Mouse (Mus musculus) MN1 (cell line): Measurements from ENCODE around the gene Ttll8.
A peak's percentile ranks its signal among the peaks of the same experiment; 100 is the strongest.

Experiments used
- DNase-seq: peaks from one replicate; pipeline ENCODE4 v3.0.0-alpha.2; 2016; ENCODE audit warnings: low spot score

Ttll8 gene

GRCm38 (mm10) chr15:88954368-88955072, at the start of gene Ttll8:
TSS of gene Ttll8 (minus strand) at chr15:88954418.
- DNase-seq = no peak

- DNase-seq = no peak
These were observed 47.0 kb upstream of the Ttll8 start for GRCm38 (mm10) chr15:89001245-89001644.

GRCm38 (mm10) chr15:89000367-89000766, 46.1 kb upstream of the Ttll8 start:
- no peak for DNase-seq

- peak; percentile 25 for DNase-seq
These were observed 44.9 kb upstream of the Ttll8 start for GRCm38 (mm10) chr15:88999124-88999523.

- DNase-seq = no peak
These were observed 44.4 kb upstream of the Ttll8 start for GRCm38 (mm10) chr15:88998636-88999035.

- DNase-seq = no peak
These were observed 35.0 kb upstream of the Ttll8 start for GRCm38 (mm10) chr15:88989236-88989635.

GRCm38 (mm10) chr15:88982534-88983079, 28.4 kb upstream of the Ttll8 start, which contains the start of gene Mov10l1:
TSS of gene Mov10l1 (plus strand) at chr15:88982909.
- no peak for DNase-seq

GRCm38 (mm10) chr15:88979138-88979446, 24.9 kb upstream of the Ttll8 start:
- DNase-seq = no peak

- no peak for DNase-seq
These were observed 24.3 kb upstream of the Ttll8 start, which contains the start of gene Mlc1 for GRCm38 (mm10) chr15:88978281-88979137. TSS of gene Mlc1 (minus strand) at chr15:88979007.

GRCm38 (mm10) chr15:88972300-88972699, 18.1 kb upstream of the Ttll8 start:
- no peak for DNase-seq

GRCm38 (mm10) chr15:88964070-88964578, 9.9 kb upstream of the Ttll8 start:
- no peak for DNase-seq

- no peak for DNase-seq
These were observed 3.3 kb upstream of the Ttll8 start for GRCm38 (mm10) chr15:88957522-88957921.

GRCm38 (mm10) chr15:88955342-88955741, 1.1 kb upstream of the Ttll8 start:
- DNase-seq = no peak

- DNase-seq = peak; percentile 75
These were observed 3.0 kb downstream of the Ttll8 start for GRCm38 (mm10) chr15:88951246-88951645.

- no peak for DNase-seq
These were observed 7.4 kb downstream of the Ttll8 start for GRCm38 (mm10) chr15:88946851-88947250.

- no peak for DNase-seq
These were observed 10.2 kb downstream of the Ttll8 start for GRCm38 (mm10) chr15:88943896-88944551.

- no peak for DNase-seq
These were observed 11.4 kb downstream of the Ttll8 start for GRCm38 (mm10) chr15:88942783-88943182.

- no peak for DNase-seq
These were observed 16.9 kb downstream of the Ttll8 start for GRCm38 (mm10) chr15:88937291-88937650.

GRCm38 (mm10) chr15:88936619-88937290, 17.5 kb downstream of the Ttll8 start:
- DNase-seq = no peak

GRCm38 (mm10) chr15:88934141-88934540, 20.1 kb downstream of the Ttll8 start:
- DNase-seq = peak; percentile 90

- no peak for DNase-seq
These were observed 21.6 kb downstream of the Ttll8 start for GRCm38 (mm10) chr15:88932667-88933066.

- DNase-seq = no peak
These were observed 32.3 kb downstream of the Ttll8 start for GRCm38 (mm10) chr15:88921992-88922310.
